ENCODE assay signal across 8 mouse cellular contexts in the genomic region with DNA sequence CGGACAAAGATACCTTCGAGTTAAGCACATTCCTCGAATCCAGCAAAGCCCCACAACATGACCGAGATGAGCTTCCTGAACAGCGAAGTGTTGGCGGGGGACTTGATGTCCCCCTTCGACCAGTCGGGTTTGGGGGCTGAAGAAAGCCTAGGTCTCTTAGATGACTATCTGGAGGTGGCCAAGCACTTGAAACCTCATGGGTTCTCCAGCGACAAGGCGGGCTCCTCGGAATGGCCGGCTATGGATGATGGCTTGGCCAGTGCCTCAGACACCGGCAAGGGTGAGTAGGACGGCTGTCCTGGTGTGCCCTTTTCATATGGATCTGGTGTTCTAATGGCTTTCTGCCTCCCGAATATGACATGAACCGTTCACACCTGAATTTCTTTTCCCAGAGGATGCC. TPM values are rescaled to one million over a fixed set of nuclear protein-coding genes. Genes with fewer than 3 reads are reported as not detected.
DNase-seq lines count a peak whose midpoint lies in the region; TF ChIP-seq lines count a peak whose summit lies in the region.

No protein-coding gene starts in this region.

- H3K4me3 ChIP-seq in thymus, adult 2 months (ENCODE audit: control insufficient read depth, insufficient read depth, low read length) = peak overlapping the region; percentile 88

- no peaks in the 10 kb centered on the region for H3K27me3 ChIP-seq in thymus, adult 2 months (ENCODE audit: control insufficient read depth, insufficient read depth, low read length)

- peak; percentile 38 for DNase-seq in adrenal gland, postnatal 14 days
- DNase-seq in adrenal gland, postnatal 25 days = no peak
- no peak for DNase-seq in thymus, adult 2 months
- no peak for DNase-seq in thymus, postnatal 10 days (ENCODE audit: low spot score in 2 of 2)
- peak; percentile 39 for DNase-seq in kidney, postnatal 10 days
- DNase-seq in neural tube, embryonic 10.5 days (ENCODE audit: extremely low spot score, low spot score) = peak; percentile 28
- no peak for DNase-seq in spleen, adult 12 weeks (ENCODE audit: low spot score)
- no peak for DNase-seq in cerebellum, adult 9-10 months

- no peak for TF ChIP-seq CTCF in thymus, adult 2 months (IDR thresholded peaks at IDR 0.05; ENCODE audit: borderline replicate concordance, control insufficient read depth, extremely low read depth, insufficient read depth, low read length, poor library complexity)

- H3K36me3 ChIP-seq in thymus, adult 2 months (ENCODE audit: control insufficient read depth, insufficient read depth, low read length) = peaks cover 17% of the 10 kb centered on the region

- peaks cover 17% of the 10 kb centered on the region for H3K4me1 ChIP-seq in thymus, adult 2 months (replicated peaks; ENCODE audit: control insufficient read depth, insufficient read depth, low read length)

- H3K27ac ChIP-seq in thymus, adult 2 months (ENCODE audit: control insufficient read depth, insufficient read depth, low read length) = no peak overlapping the region

- 17% methylated on average over 16 of the region's 16 CpGs for WGBS in thymus, adult 2 months

- no peak for TF ChIP-seq POLR2A in thymus, adult 2 months (IDR thresholded peaks at IDR 0.05; ENCODE audit: control insufficient read depth, extremely low read depth, insufficient read depth, low read length, poor library complexity)

RNA-seq across cellular contexts. Expression of gene Atf4, which starts 1.3 kb away (rescaled TPM):
- 195 TPM in 2 replicates for total RNA-seq in adrenal gland, postnatal 14 days (2021)
- total RNA-seq in adrenal gland, postnatal 25 days (2021) = 194 and 214 TPM in 2 replicates
- 169 and 179 TPM in 2 replicates for polyA plus RNA-seq in thymus, adult 2 months (2012; rRNA removed)

RNA-seq across cellular contexts. Expression of gene Rps19bp1, which starts 7.9 kb away (rescaled TPM):
- 34.7 and 35.1 TPM in 2 replicates for total RNA-seq in adrenal gland, postnatal 14 days (2021)
- 36.2 and 37.9 TPM in 2 replicates for total RNA-seq in adrenal gland, postnatal 25 days (2021)
- 22.5 and 25.0 TPM in 2 replicates for polyA plus RNA-seq in thymus, adult 2 months (2012; rRNA removed)

RNA-seq across cellular contexts. Expression of gene AC140267.1, which starts 20.6 kb away (rescaled TPM):
- 7.2 and 15.4 TPM in 2 replicates for total RNA-seq in adrenal gland, postnatal 14 days (2021)
- total RNA-seq in adrenal gland, postnatal 25 days (2021) = 16.0 TPM in 1 of 2 replicates, not detected in the other
- not detected in 2 replicates for polyA plus RNA-seq in thymus, adult 2 months (2012; rRNA removed)

RNA-seq across cellular contexts. Expression of gene Mief1, which starts 22.4 kb away (rescaled TPM):
- total RNA-seq in adrenal gland, postnatal 14 days (2021) = 42.3 and 48.6 TPM in 2 replicates
- 40.2 and 50.5 TPM in 2 replicates for total RNA-seq in adrenal gland, postnatal 25 days (2021)
- polyA plus RNA-seq in thymus, adult 2 months (2012; rRNA removed) = 32.7 and 36.3 TPM in 2 replicates

RNA-seq across cellular contexts. Expression of gene Cacna1i, which starts 30.8 kb away (rescaled TPM):
- total RNA-seq in adrenal gland, postnatal 14 days (2021) = 0.63 and 0.83 TPM in 2 replicates
- 0.94 and 1.6 TPM in 2 replicates for total RNA-seq in adrenal gland, postnatal 25 days (2021)
- 0.30 and 0.42 TPM in 2 replicates for polyA plus RNA-seq in thymus, adult 2 months (2012; rRNA removed)

Comparison
In these comparisons a context has a peak if more than half of its experiments do, and no peak if none do; other contexts are left out.
1. DNase-seq: peak in adrenal gland, postnatal 14 days (single experiment), kidney, postnatal 10 days (single experiment) and neural tube, embryonic 10.5 days (single experiment); none in adrenal gland, postnatal 25 days (single experiment), thymus, adult 2 months (single experiment), thymus, postnatal 10 days (0 of 2), spleen, adult 12 weeks (single experiment) and cerebellum, adult 9-10 months (single experiment).